Mouse (Mus musculus) C2C12 (cell line): ENCODE measurements around the gene Dimt1.

ENCODE experiments used
- CEBPB ChIP-seq: IDR thresholded peaks from one replicate; pipeline ENCODE4 v1.6.1; 2011; ENCODE audit warnings: low read depth, mild to moderate bottlenecking, control low read depth, moderate library complexity
- CTCF ChIP-seq: IDR thresholded peaks from one replicate; pipeline ENCODE4 v1.5.1; 2011; ENCODE audit not compliant: control insufficient read depth, insufficient read depth, insufficient read length
- FOSL1 ChIP-seq: IDR thresholded peaks from one replicate; pipeline ENCODE4 v1.8.0; 2011; ENCODE audit warnings: mild to moderate bottlenecking, low read length; ENCODE audit not compliant: poor library complexity, insufficient read depth, severe bottlenecking
- MAX ChIP-seq: IDR thresholded peaks from one replicate; pipeline ENCODE4 v1.6.1; 2011; ENCODE audit warnings: mild to moderate bottlenecking, control low read depth
- MYOD1 ChIP-seq: IDR thresholded peaks from one replicate; pipeline ENCODE4 v1.6.1; 2011; ENCODE audit warnings: low read depth; ENCODE audit not compliant: control insufficient read depth, insufficient read length
- MYOG ChIP-seq: IDR thresholded peaks from one replicate; pipeline ENCODE4 v1.6.1; 2011; ENCODE audit not compliant: control insufficient read depth, insufficient read length; ENCODE audit errors: extremely low read depth
- USF1 ChIP-seq: IDR thresholded peaks from one replicate; pipeline ENCODE4 v1.6.1; 2011; ENCODE audit warnings: low read depth, mild to moderate bottlenecking, control low read depth, moderate library complexity

DNA sequence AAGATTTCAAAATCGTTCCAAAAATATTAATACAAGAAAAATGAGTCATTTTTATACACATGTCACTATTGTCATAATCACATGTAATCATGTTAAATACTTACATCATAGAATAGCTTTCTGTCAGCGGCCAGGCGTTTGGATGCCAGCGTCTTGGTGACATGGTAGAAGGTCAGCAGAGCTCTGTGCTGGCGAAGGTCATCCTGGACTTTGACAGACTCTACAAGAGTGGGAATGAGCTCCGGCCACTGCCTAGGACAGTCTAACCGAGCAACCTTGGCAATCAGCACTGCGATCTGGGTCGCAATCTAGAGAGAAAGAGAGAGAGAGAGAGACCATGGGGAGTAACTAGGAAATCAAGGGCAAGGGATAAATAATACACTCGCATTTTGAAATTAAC is 36.8 kb upstream of the Dimt1 start:
- TF ChIP-seq CEBPB (no peak), CTCF (no peak), MYOG (no peak), MYOD1 (no peak), USF1 (no peak), MAX (no peak), FOSL1 (no peak)
